Mouse (Mus musculus): ENCODE results near the gene Tmtc2.

- no peak for TF ChIP-seq ZKSCAN1 (IDR thresholded peaks at IDR 0.05; ENCODE audit: borderline replicate concordance, low read depth, low read length)
- no peak for TF ChIP-seq CTCF (conservative IDR thresholded peaks at IDR 0.05 in 1 of 2, IDR thresholded peaks at IDR 0.05 in 1 of 2; ENCODE audit: low read depth in 2 of 2, low read length in 2 of 2)
- TF ChIP-seq CHD2 (IDR thresholded peaks at IDR 0.05; ENCODE audit: low read length), result no peak
- TF ChIP-seq MAX (IDR thresholded peaks at IDR 0.05; ENCODE audit: low read length), result no peak
- TF ChIP-seq JUND (conservative IDR thresholded peaks at IDR 0.05; ENCODE audit: low read depth, low read length), result no peak
- no peak for TF ChIP-seq MAFK (IDR thresholded peaks at IDR 0.05; ENCODE audit: insufficient replicate concordance, low read length)
- TF ChIP-seq SMC3 (IDR thresholded peaks at IDR 0.05; ENCODE audit: low read depth, low read length), result no peak
- no peak for TF ChIP-seq ZMIZ1 (IDR thresholded peaks at IDR 0.05; ENCODE audit: low read depth, low read length)
- no peak for TF ChIP-seq POLR2AphosphoS2 (IDR thresholded peaks at IDR 0.05; ENCODE audit: low read depth, low read length)
- TF ChIP-seq HCFC1 (IDR thresholded peaks at IDR 0.05; ENCODE audit: low read depth, low read length), result no peak
- TF ChIP-seq USF1 (IDR thresholded peaks at IDR 0.05; ENCODE audit: low read depth, low read length), result no peak
These were observed 144.0 kb downstream of the Tmtc2 start for GRCm38 (mm10) chr10:105430232-105430631.

Measured in CH12.LX (cell line).